Mouse (Mus musculus): Measurements from ENCODE around the gene Arpc3.
"Not testable (repeated sequence)": the region's sequence is repeated elsewhere in the genome, so short reads cannot be mapped to it uniquely, and the experiment has no call there.

Gene Arpc3

DNA sequence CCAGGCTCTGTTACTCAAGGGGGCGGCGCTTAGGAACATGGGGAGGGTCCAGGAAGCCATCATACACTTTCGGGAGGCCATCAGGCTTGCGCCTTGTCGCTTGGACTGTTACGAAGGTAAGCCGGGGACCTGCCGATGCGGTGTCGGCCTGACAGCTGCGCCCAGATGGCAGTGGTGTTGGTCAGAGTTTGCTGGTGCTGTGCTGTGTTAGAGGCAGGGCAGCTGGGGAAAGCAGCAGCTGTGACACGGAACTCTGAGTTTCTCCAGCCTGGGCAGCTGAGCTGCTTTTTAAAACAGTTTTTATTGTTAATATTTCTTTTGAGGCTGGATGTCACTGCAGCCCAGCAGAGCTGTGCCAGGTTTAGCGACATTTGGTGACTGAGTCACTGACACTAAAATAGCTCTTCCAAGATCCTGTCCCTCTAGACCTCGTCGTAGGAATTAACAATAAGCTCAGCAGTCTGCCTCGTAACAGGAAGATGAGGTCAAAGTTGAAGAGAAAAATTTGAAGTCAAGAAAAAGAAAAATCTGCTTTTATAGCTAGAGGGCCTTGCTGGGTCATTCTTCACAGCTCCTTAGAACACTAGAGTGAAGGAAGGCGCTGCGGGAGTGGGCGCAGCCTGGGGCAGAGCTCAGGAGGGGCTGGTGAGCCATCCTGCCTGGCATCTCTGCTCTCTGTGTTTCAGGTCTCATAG lies 47.9 kb downstream of the Arpc3 start:
- no peak for DNase-seq (ENCODE audit: low spot score in 2 of 2)

DNA sequence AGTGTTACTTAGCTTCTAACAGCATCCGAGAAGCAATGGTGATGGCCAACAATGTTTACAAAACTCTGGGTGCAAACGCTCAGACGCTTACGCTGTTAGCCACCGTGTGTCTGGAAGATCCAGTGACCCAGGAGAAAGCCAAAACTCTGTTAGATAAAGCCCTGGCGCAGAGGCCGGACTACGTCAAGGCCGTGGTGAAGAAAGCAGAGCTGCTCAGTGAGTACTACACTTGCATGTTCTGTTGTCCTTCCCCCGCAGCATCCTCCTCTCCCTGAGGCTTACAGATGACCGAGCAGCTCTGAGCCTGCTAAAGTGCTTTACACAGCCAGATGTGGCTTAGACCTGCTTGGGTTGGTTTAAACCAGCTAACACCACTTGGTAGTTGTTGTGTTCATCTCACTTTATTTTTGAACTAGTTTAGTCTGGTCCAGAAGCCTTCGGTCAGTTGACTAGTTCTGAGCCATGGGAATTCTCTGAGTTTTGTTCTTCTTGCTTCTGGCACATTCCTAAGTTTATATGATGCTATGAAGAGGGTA lies 48.5 kb downstream of the Arpc3 start:
- DNase-seq (ENCODE audit: low spot score in 2 of 2): no peak

DNA sequence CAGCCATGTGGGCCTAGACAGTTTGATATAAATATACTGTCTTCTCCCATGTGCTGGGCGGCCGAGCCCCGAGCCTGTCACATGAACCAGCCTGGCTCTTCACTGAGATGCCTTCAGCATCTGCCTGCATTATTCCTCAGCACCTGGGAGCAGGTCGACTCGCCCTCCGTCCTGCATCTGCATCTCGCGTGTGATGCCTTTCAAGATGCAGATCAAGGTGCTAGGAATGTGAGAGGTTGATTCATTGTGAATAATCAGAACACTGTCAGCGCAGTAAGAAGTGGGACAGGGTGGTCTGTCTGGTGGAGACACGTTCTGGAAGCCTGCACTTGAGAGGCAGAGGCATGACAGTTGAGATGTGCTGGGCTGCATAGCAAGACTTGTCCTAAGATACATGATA lies 52.8 kb downstream of the Arpc3 start:
- DNase-seq (ENCODE audit: low spot score in 2 of 2): no peak

DNA sequence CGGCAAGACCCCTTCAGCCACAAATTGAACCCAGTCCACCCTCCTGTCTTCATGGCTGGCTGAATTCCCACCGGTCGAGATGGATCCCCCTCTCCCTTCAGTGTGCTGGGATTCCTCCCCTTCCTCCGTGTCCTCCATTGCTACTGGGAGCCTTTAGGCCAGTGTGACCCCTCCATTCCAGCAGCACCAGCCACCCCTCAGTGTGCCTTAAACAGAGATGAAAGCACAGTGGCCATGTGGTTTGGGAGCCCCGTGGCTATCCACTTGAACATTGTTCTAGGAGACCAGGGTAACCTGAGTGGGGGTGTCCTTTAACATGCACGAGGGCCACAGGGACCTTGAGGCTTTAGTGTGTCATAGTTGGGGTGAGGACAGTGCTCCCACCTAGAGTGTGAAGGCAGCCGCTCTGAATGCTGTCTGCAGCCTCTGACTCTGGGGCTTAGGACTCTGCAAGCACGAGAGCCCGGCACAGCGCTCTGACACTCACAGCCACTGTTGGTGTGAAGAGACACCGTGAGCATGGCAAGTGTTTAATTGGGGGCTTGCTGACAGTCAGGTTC lies 53.5 kb downstream of the Arpc3 start:
- no peak for DNase-seq (ENCODE audit: low spot score in 2 of 2)

DNA sequence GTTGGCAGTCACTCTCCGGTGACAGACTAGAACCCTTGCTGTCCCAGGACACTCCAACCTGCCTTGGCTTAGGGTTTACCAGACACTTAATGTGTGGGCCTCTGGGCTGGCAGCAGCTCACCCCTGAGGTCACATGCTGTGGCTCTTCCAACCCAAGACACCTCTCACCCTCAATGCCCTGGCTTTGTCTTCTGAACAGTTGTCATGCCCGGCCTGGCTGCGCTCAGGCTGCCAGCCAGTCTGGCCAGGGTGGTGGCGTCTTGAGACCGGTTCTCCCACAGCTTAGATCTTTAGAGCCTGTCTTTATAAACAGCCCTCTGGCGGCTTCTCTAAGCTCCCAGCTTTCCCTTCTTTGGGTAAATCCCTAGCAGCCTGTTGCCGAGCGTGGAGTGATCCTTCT lies 56.2 kb downstream of the Arpc3 start:
- DNase-seq (ENCODE audit: low spot score in 2 of 2): no peak

DNA sequence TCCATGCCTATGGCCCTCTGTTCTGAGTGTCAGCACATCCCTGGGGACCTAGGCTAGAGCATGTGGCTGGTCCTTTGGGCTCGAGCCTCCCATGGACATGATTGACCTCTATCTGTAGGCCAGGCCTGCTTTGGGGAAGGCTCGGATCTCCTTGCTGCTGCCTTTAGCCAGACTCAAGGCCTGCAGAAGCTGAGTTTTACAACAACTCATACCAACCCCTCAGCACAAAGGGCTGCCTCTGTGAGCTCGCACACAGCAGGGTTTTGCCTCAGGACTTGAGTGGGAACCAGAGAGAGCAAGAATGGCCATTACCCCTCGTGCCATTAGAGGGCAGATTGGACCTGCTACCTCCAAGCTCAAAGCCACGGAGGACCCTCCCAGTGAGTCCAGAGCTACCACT lies 57.2 kb downstream of the Arpc3 start:
- DNase-seq (ENCODE audit: low spot score in 2 of 2): no peak

DNA sequence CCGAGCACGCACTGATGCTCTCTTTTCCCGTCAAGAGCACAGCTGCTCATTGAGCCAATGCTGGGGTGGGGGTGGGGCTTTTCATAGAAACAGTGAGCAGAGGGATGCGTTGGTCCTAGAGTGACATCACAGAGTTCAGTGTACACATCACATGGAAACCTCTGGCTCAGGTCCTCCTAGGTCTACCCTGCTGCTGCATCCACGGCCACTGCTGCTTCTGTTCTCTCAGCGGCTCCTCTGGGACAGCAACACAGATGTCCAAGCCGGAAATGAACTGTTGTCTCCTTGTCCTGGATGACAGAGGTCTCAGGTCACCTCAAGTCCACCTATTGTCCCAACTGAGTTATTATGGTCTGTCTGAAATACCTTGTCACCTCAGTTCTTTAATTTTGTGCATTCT lies 58.3 kb downstream of the Arpc3 start:
- no peak for DNase-seq (ENCODE audit: low spot score in 2 of 2)

DNA sequence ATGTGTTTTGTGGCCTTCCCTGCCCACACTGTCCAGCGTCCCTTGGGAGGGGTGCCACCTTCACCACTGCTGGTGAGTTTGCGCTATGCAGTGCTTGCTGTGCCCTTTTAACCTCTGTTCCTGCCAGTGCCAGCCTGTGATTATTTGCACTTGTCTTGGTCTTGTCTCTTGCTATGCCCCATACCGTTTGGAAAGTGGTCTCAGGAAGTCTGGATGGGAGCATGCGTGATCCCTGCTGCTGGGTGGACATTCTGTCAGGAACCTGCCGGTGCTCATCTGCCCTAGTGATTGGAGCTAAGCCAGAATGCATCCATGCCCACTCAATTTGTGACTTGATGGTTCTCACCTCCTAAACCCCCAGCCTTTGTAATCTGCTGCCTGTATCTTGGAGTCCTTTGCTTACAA lies 59.2 kb downstream of the Arpc3 start:
- DNase-seq (ENCODE audit: low spot score in 2 of 2): no peak

DNA sequence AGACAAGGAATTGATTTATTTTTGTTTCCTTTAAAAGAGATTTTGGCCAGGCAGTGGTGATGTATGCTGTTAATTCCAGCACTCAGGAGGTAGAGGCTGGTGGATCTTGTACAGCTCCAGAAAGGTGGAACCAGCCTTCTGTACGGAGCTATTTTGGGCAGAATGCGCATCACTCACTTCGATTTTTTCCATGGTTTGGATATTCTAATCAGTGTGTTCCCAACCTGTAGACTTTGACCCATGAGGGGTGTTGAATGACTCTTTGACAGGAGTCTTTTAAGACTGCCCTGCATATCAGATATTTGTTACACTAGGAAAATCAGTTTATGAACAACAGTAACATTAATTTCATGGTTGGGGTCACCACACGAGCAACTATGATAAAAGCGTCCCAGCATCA lies 59.6 kb downstream of the Arpc3 start:
- no peak for DNase-seq (ENCODE audit: low spot score in 2 of 2)

DNA sequence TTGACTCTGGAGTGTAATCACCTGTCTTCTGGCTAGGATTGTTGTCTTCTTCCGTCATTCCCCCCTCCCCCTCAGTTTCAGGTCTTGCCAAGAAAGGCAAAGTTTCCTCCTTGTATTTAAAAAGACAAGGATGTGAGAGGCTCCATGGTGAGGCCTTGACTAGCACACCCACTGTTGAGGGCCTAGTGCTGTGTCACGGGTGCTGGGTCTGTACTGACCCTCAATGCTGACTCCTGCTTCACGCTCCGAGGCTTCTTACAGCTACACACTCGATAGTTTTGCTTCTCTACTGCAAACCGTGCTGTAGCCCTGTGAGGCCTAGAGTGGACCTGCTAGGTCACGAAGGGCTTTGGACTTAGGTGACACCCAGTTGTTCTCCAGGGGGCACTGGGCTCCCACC lies 60.5 kb downstream of the Arpc3 start:
- DNase-seq (ENCODE audit: low spot score in 2 of 2): no peak

DNA sequence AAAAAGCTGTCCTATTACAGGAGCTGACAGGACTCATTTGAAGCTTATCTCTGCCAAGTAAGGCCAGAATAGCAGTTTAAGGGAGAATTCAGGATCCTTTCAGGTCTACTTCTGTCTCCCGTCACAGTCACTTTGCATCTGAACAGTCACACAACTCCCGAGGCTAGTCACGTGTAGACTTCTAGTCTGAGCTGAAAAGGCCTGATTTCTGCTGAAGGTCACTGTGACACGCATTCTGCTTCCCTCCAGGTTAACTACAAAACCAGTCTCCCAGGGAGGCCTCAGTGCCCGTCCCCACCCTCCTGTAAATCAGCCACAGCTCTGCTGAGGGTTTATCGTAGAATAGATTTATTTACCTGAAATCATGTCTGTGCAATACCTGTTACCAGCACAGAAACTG lies 61.5 kb downstream of the Arpc3 start:
- DNase-seq (ENCODE audit: low spot score in 2 of 2): no peak

DNA sequence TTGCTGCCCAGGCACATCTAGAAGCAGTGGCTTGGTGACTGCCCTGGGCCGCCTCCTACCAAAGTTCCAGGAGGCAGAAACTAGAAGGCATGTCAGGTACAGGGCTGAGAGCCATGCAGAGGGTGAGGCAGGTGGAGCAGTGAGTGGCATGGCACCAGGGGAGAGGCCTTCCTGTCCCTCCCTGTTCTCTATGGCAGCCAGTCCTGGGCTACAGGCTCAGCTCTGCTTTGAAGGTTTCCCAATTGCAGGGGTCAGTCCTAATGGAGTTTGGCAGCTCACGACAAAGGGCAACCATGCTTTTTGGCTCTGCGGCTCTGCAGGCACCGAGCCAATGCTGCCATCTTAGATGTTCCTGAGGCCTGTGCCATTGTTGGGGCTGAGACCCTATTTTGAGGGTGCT lies 62.8 kb downstream of the Arpc3 start:
- DNase-seq (ENCODE audit: low spot score in 2 of 2): no peak

DNA sequence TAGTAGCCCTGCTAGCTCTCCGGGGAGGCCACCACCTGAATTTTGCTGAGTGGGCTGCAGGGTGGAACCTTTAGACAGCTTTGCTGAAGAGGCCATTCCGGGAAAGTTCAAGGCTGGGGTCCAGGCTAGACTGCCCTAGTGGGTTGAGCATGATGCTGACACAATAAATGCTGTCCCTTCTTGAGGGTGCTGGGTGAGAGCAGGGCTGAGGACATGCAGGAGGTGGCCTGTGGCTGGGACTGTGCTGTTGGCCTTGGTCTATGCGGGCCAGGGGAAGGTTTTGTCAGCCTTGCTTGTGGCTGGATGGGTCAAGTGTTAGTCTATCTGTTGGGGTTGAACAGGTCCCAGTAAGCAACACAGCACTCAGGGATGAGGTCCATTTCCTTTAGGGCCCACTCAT lies 63.2 kb downstream of the Arpc3 start:
- DNase-seq (ENCODE audit: low spot score in 2 of 2): no peak

DNA sequence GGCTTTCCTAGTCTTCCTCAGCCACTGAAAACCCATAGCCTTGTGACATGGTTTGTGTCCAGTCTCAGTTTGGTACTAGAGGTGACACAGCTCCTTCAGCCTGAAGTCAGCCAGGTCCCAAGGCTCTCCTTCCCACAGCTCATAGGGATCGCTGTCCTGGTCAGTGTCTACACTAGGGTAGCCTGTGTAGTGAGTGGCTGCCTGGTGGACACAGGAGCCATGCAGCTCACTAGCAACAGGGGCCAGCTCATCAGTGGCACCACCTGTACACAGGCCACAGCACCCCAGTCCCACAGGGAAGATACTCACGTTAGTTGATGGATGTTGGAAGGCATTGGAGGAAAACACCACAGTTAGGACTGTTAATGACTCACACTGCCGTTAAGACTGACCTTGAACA lies 63.9 kb downstream of the Arpc3 start:
- no peak for DNase-seq (ENCODE audit: low spot score in 2 of 2)

DNA sequence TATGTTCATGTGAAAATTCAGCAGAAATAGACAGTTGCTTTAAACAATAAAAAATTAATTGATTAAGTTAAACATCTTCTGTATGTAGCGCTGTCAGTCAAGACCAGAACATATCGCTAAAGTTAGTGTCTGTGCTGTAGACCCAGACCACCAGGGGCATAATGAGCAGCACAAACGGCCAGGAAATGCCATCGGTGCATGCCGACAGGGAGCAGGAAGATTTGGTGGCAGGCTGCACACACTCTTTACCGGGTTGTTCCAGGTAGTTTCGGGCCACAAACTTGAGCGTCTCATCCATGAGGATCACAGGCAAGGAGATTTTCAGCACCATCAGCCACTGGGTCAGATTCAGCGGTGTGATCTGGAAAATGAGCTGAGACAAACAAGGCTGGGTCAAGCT lies 65.4 kb downstream of the Arpc3 start:
- DNase-seq (ENCODE audit: low spot score in 2 of 2): not testable (repeated sequence)

DNA sequence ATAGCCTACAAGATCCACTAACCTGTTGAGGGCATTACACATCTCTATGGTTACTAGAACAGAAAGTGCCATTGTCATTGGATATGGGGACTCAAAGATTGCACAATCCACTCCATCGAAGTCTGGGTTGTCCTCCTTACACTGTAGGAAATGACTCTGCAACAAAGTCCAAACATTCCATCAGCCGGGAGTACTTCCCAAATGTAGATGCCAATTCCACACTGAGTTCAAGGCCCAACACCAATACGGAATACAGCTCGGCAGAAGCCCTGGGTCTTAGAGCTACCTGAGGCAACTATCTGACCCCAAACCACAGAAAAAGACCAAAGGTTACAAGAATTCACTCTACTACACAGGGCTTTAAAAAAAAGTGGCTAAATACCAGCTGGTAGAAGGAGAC lies 66.4 kb downstream of the Arpc3 start:
- DNase-seq (ENCODE audit: low spot score in 2 of 2): no peak

DNA sequence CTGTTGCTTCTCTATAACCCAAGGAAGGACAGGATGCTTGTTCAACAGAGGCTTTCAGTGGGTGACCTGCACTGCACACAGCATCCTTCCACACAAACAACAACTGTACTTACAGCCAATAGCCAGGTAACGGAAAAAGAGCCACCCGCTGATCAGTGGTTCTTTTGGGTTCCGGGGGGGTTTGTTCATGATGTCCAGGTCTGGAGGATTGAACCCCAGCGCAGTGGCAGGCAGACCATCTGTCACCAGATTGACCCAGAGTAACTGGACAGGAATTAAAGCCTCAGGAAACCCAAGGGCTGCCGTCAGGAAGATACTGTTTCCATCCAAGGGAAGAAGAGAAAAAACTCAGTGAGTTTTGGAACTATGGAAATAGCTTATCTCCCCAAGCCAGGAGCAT lies 67.7 kb downstream of the Arpc3 start:
- DNase-seq (ENCODE audit: low spot score in 2 of 2): no peak

DNA sequence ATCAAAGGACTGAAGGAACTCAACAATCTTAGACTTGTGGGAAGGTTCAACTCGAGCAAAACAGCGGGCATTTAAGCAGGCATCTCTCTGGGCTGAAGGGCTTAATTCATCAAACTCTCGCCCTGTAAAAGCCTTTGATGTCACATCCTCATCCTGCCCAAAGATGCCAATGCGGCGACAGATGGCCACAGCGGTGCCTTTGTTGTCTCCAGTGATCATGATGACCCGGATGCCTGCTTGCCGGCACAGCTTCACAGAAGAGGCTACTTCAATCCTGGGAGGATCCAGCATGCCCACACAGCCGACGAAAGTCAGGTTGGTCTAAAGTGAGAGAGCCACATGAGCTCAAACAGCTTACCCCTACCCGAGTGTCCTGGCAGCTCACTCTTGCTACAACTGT lies 69.0 kb downstream of the Arpc3 start:
- DNase-seq (ENCODE audit: low spot score in 2 of 2): no peak

DNA sequence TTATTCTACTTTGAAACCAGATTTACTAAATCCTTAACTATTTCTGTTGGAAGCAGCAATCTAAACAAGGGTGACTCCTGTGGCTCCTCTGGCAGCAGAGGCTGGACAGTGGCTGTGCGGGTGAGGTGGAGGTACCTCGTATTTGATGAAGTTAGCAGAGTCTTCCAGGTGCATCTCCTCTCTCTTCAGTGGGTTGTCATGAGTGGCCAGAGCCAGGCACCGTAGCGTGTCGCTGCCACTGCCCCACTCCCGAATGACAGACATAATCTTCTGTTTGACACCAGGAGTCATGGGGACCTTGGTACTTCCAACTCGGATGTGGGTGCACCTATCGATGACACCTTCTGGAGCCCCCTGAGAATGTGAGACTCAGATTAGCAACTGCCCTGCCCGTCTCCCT lies 69.8 kb downstream of the Arpc3 start:
- DNase-seq (ENCODE audit: low spot score in 2 of 2): no peak

Data from right cerebral cortex, adult 2 months (tissue).